Comparison of ENCODE assay signal across 14 mouse cellular contexts in the genomic region with DNA sequence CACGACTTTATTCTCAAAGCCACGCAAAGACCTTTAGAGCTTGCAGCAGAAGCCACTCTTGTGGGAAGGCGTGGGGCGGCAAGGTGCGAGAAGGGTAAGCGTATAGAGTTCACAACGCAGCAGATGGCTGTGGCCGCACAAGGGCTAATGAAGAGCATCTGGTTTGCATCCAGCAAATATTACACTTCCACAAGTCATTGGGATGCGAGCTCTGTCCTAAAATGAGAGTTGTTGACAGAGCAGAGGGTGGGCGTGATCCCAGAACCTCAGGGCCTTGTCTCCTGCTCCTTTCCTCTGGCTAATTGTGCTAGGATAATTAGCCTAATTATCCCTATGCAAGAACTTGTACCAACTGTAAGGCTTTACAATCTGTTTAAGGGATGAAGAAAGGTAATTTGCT. TPM values are rescaled to one million over a fixed set of nuclear protein-coding genes. Genes with fewer than 3 reads are reported as not detected.
DNase-seq lines count a peak whose midpoint lies in the region; ATAC-seq and TF ChIP-seq lines count a peak whose summit lies in the region.
"Had no signal": no experiment of that assay in that cellular context is flagged by ENCODE, and none has a peak within 500 bp of the region (broad histone marks: within the 10 kb centered on the region; RNA-seq: fewer than 3 reads in every experiment).

No protein-coding gene starts in this region.

- no peak for ATAC-seq in embryonic facial prominence, embryonic 15.5 days (ENCODE audit: insufficient number of reproducible peaks, low FRiP score, low TSS enrichment, low read depth)
- ATAC-seq in neural tube, embryonic 14.5 days (ENCODE audit: low read depth): peak; percentile 22; the same call in 1 of the 2 replicates
- ATAC-seq: activated CD4-positive, CD25-positive, alpha-beta regulatory T cell, adult 4 months; CD4-positive, CD25-positive, alpha-beta regulatory T cell, adult 4 months had no signal

- no peak overlapping the region for H3K4me2 ChIP-seq in embryonic facial prominence, embryonic 15.5 days (replicated peaks)
- no peak overlapping the region for H3K4me2 ChIP-seq in neural tube, embryonic 14.5 days (ENCODE audit: low read depth, low read length)
- H3K4me2 ChIP-seq: heart, embryonic 13.5 days; lung, embryonic 14.5 days had no signal

- DNase-seq in testis, postnatal 10 days (ENCODE audit: low spot score): no peak
- peak; percentile 36 for DNase-seq in forelimb bud, embryonic 11.5 days (ENCODE audit: low read depth, low spot score)
- DNase-seq in urinary bladder, postnatal 4 days (ENCODE audit: low spot score in 2 of 2): no peak
- no peak for DNase-seq in testis, postnatal 14 days (ENCODE audit: low spot score)
- DNase-seq: gastrocnemius, postnatal 25 days; lung, embryonic 14.5 days had no signal

- H3K27me3 ChIP-seq in testis, adult 2 months (ENCODE audit: control insufficient read depth, insufficient read depth, low read length): no peaks in the 10 kb centered on the region
- H3K27me3 ChIP-seq in embryonic facial prominence, embryonic 15.5 days: no peaks in the 10 kb centered on the region
- H3K27me3 ChIP-seq in neural tube, embryonic 14.5 days (ENCODE audit: control insufficient read depth, insufficient read depth, low read length): no peaks in the 10 kb centered on the region
- H3K27me3 ChIP-seq: heart, embryonic 13.5 days had no signal

- H3K36me3 ChIP-seq in testis, adult 2 months (ENCODE audit: control insufficient read depth, insufficient read depth, low read length): no peaks in the 10 kb centered on the region
- no peaks in the 10 kb centered on the region for H3K36me3 ChIP-seq in embryonic facial prominence, embryonic 15.5 days
- no peaks in the 10 kb centered on the region for H3K36me3 ChIP-seq in neural tube, embryonic 14.5 days (ENCODE audit: control insufficient read depth, insufficient read depth, low read length)

- H3K4me3 ChIP-seq in testis, adult 2 months (ENCODE audit: control insufficient read depth, low read depth, low read length): no peak overlapping the region
- no peak overlapping the region for H3K4me3 ChIP-seq in embryonic facial prominence, embryonic 15.5 days (replicated peaks)
- no peak overlapping the region for H3K4me3 ChIP-seq in neural tube, embryonic 14.5 days (ENCODE audit: low read depth, low read length)
- H3K4me3 ChIP-seq: heart, embryonic 13.5 days; myocyte had no signal

- H3K9ac ChIP-seq in embryonic facial prominence, embryonic 15.5 days: no peak overlapping the region
- no peak overlapping the region for H3K9ac ChIP-seq in neural tube, embryonic 14.5 days (replicated peaks; ENCODE audit: low read depth, low read length)
- H3K9ac ChIP-seq: heart, embryonic 13.5 days; lung, embryonic 14.5 days had no signal

- WGBS in embryonic facial prominence, embryonic 15.5 days: 50% methylated on average over 10 of the region's 10 CpGs
- WGBS in neural tube, embryonic 14.5 days: 57% methylated on average over 10 of the region's 10 CpGs

- H3K27ac ChIP-seq in testis, adult 2 months (ENCODE audit: control insufficient read depth, insufficient read depth, low read depth, low read length): peak overlapping the region; percentile 17; the same call in 1 of the 2 replicates
- H3K27ac ChIP-seq in embryonic facial prominence, embryonic 15.5 days (replicated peaks): peak overlapping the region; percentile 30; the same call in 1 of the 2 replicates
- 0 out of 2 replicates have a peak overlapping the region, but pooled peaks have one; percentile 46 for H3K27ac ChIP-seq in neural tube, embryonic 14.5 days (ENCODE audit: low read depth, low read length)
- H3K27ac ChIP-seq: heart, embryonic 13.5 days; stomach, postnatal 0 days had no signal

- no peaks in the 10 kb centered on the region for H3K9me3 ChIP-seq in embryonic facial prominence, embryonic 15.5 days (replicated peaks)
- H3K9me3 ChIP-seq in neural tube, embryonic 14.5 days (ENCODE audit: control insufficient read depth, low read length): no peaks in the 10 kb centered on the region
- H3K9me3 ChIP-seq: heart, embryonic 13.5 days had no signal

- TF ChIP-seq POLR2A in testis, adult 2 months (IDR thresholded peaks at IDR 0.05; ENCODE audit: control insufficient read depth, low read depth, low read length): no peak

- no peaks in the 10 kb centered on the region; the same call in 1 of the 2 replicates for H3K4me1 ChIP-seq in testis, adult 2 months (ENCODE audit: control insufficient read depth, insufficient read depth, low read length)
- H3K4me1 ChIP-seq in embryonic facial prominence, embryonic 15.5 days: peaks cover 24% of the 10 kb centered on the region
- H3K4me1 ChIP-seq in neural tube, embryonic 14.5 days (ENCODE audit: control insufficient read depth, insufficient read depth, low read length): peaks cover 19% of the 10 kb centered on the region

- no peak for TF ChIP-seq CTCF in testis, adult 2 months (IDR thresholded peaks at IDR 0.05; ENCODE audit: control insufficient read depth, insufficient read depth, insufficient replicate concordance, low read depth, low read length)

RNA-seq across cellular contexts. Expression of a gene that starts 40.2 kb away (rescaled TPM):
- 2.1 and 2.6 TPM in 2 replicates for polyA plus RNA-seq in testis, adult 2 months (2012; rRNA removed)
- polyA plus RNA-seq in embryonic facial prominence, embryonic 15.5 days (2015; fragmentation: Nextera tagmentation; extraction: Ambion mirVana): 40.0 and 44.4 TPM in 2 replicates
- 15.0 and 17.3 TPM in 2 replicates for polyA plus RNA-seq in neural tube, embryonic 14.5 days (2014; fragmentation: Nextera tagmentation; extraction: Ambion mirVana)
- polyA plus RNA-seq: activated CD4-positive, CD25-positive, alpha-beta regulatory T cell, adult 4 months; CD4-positive, CD25-positive, alpha-beta regulatory T cell, adult 4 months had no signal
